Comparison of ENCODE assay signal across 13 mouse cellular contexts in the genomic region with DNA sequence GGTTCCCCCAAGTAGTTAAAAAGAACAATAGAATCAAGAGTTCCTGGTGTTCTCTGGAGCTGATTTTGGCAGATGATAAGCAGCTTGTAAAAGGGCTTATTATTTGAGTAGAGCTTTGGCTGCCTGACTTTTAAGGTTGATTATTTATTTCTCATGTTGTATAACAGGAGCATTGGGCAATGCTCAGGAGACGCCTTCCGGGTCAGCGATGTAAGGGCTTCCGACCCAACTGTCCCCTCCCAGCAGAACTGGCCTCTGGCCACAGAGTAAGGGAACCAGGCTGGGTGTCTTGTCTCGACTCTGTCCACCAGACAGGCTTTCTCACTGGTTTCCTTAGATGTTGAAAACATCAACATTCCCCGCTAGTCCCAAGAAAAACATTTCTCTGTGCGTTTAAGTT. TPM values are rescaled to one million over a fixed set of nuclear protein-coding genes. Genes with fewer than 3 reads are reported as not detected.
A peak's percentile ranks its signal among the peaks of the same experiment; 100 is the strongest.
DNase-seq lines count a peak whose midpoint lies in the region; ATAC-seq and TF ChIP-seq lines count a peak whose summit lies in the region.
"Had no signal": no experiment of that assay in that cellular context is flagged by ENCODE, and none has a peak within 500 bp of the region (broad histone marks: within the 10 kb centered on the region; RNA-seq: fewer than 3 reads in every experiment).

No protein-coding gene starts in this region.

- intact Hi-C loops in left cerebral cortex, adult 2 months (cut with DNase I), result loop anchor here (5.0 kb wide), 1 partner anchor 118 kb away; no protein-coding TSS in a partner anchor
- intact Hi-C loops in left cerebral cortex, postnatal 25 days (cut with DNase I), result loop anchor here (5.0 kb wide), 1 partner anchor 98 kb away; the partner anchor contains the start of gene Lonrf3

- no peak for TF ChIP-seq CTCF in left cerebral cortex, adult 2 months (IDR thresholded peaks at IDR 0.05)

- H3K27ac ChIP-seq in left cerebral cortex, adult 2 months, result peak overlapping the region; percentile 29; the same call in 1 of the 2 replicates
- peak overlapping the region; percentile 37 for H3K27ac ChIP-seq in kidney, embryonic 16.5 days (ENCODE audit: low read length)
- H3K27ac ChIP-seq in forebrain, embryonic 13.5 days, result no peak overlapping the region
- H3K27ac ChIP-seq: embryonic facial prominence, embryonic 13.5 days had no signal

- H3K9me3 ChIP-seq in kidney, embryonic 16.5 days (ENCODE audit: low read length), result no peaks in the 10 kb centered on the region
- no peaks in the 10 kb centered on the region for H3K9me3 ChIP-seq in forebrain, embryonic 13.5 days (replicated peaks)
- H3K9me3 ChIP-seq: embryonic facial prominence, embryonic 13.5 days had no signal

- H3K4me1 ChIP-seq in kidney, embryonic 16.5 days (ENCODE audit: insufficient read depth, low read length), result no peaks in the 10 kb centered on the region
- no peaks in the 10 kb centered on the region for H3K4me1 ChIP-seq in forebrain, embryonic 13.5 days
- H3K4me1 ChIP-seq: embryonic facial prominence, embryonic 13.5 days had no signal

- no peak overlapping the region for H3K4me3 ChIP-seq in left cerebral cortex, adult 2 months
- no peak overlapping the region for H3K4me3 ChIP-seq in kidney, embryonic 16.5 days (ENCODE audit: low read length)
- no peak overlapping the region for H3K4me3 ChIP-seq in forebrain, embryonic 13.5 days
- H3K4me3 ChIP-seq: embryonic facial prominence, embryonic 13.5 days had no signal

- ATAC-seq in kidney, embryonic 16.5 days (ENCODE audit: low FRiP score, low TSS enrichment), result no peak
- ATAC-seq in forebrain, embryonic 13.5 days, result no peak
- ATAC-seq: forebrain, embryonic 16.5 days had no signal

- no peak overlapping the region for H3K9ac ChIP-seq in kidney, embryonic 16.5 days (replicated peaks; ENCODE audit: low read length)
- H3K9ac ChIP-seq in forebrain, embryonic 13.5 days, result no peak overlapping the region
- H3K9ac ChIP-seq: embryonic facial prominence, embryonic 13.5 days had no signal

- DNase-seq in adrenal gland, adult (ENCODE audit: inconsistent age in 2 of 2, low spot score in 1 of 2), result peak; percentile 5 to 33
- DNase-seq in adrenal gland, adult 18-20 months (ENCODE audit: low spot score in 2 of 2), result no peak
- DNase-seq in left cerebral cortex, adult 2 months (ENCODE audit: extremely low spot score in 1 of 2, low spot score in 2 of 2), result no peak
- no peak for DNase-seq in left cerebral cortex, postnatal 25 days (ENCODE audit: low spot score in 2 of 2)
- DNase-seq in lung, postnatal 4 days, result peak; percentile 11 to 24
- no peak for DNase-seq in natural killer cell, adult 2 months (ENCODE audit: low spot score in 2 of 2)
- DNase-seq: cerebellum, adult 8-10 months; layer of hippocampus, postnatal 36 days had no signal

- no peaks in the 10 kb centered on the region for H3K27me3 ChIP-seq in kidney, embryonic 16.5 days (ENCODE audit: insufficient read depth, low read length)
- no peaks in the 10 kb centered on the region for H3K27me3 ChIP-seq in forebrain, embryonic 13.5 days
- H3K27me3 ChIP-seq: embryonic facial prominence, embryonic 13.5 days had no signal

- H3K4me2 ChIP-seq in kidney, embryonic 16.5 days (replicated peaks; ENCODE audit: low read depth, low read length), result no peak overlapping the region
- H3K4me2 ChIP-seq in forebrain, embryonic 13.5 days, result no peak overlapping the region
- H3K4me2 ChIP-seq: embryonic facial prominence, embryonic 13.5 days had no signal

- H3K36me3 ChIP-seq in kidney, embryonic 16.5 days (ENCODE audit: insufficient read depth, low read length), result no peaks in the 10 kb centered on the region
- no peaks in the 10 kb centered on the region for H3K36me3 ChIP-seq in forebrain, embryonic 13.5 days (ENCODE audit: poor library complexity, severe bottlenecking)
- H3K36me3 ChIP-seq: embryonic facial prominence, embryonic 13.5 days had no signal

- WGBS in kidney, embryonic 16.5 days, result 40% methylated on average over 7 of the region's 7 CpGs
- WGBS in forebrain, embryonic 13.5 days, result 61% methylated on average over 7 of the region's 7 CpGs

RNA-seq across cellular contexts. Expression of gene Zcchc12, which starts 33.2 kb away (rescaled TPM):
- 1 to 10 TPM; 3.5 to 5.1 TPM for total RNA-seq in adrenal gland, adult 18-20 months (2021)
- total RNA-seq in left cerebral cortex, adult 2 months (2021), result 10 to 100 TPM; 55.3 to 72.1 TPM
- 10 to 100 TPM; 57.8 to 70.7 TPM for total RNA-seq in left cerebral cortex, postnatal 25 days (2021)
- 5.1 and 6.1 TPM in 2 replicates for polyA plus RNA-seq in kidney, embryonic 16.5 days (2015; fragmentation: Nextera tagmentation; extraction: Ambion mirVana)
- polyA plus RNA-seq in forebrain, embryonic 13.5 days (2015; fragmentation: Nextera tagmentation; extraction: Ambion mirVana), result 91.0 and 133 TPM in 2 replicates
- total RNA-seq: neutrophil, adult 5-6 weeks had no signal

Comparison
In these comparisons a context has a peak if more than half of its experiments do, and no peak if none do; other contexts are left out.
1. DNase-seq: peak in adrenal gland, adult (2 of 2) and lung, postnatal 4 days (2 of 2); none in adrenal gland, adult 18-20 months (0 of 2), left cerebral cortex, adult 2 months (0 of 2), left cerebral cortex, postnatal 25 days (0 of 2) and natural killer cell, adult 2 months (0 of 2).
2. RNA of gene Zcchc12, which starts 33.2 kb away (total RNA-seq): 55.3 to 72.1 TPM in left cerebral cortex, adult 2 months and 57.8 to 70.7 TPM in left cerebral cortex, postnatal 25 days; 3.5 to 5.1 TPM in adrenal gland, adult 18-20 months; every median in the first group is over 4 times any median in the second.